Mouse (Mus musculus) hindbrain, embryonic 11.5 days (tissue): ENCODE data around the gene Chst4. TPM values are rescaled to one million over a fixed set of nuclear protein-coding genes. Genes with fewer than 3 reads are reported as not detected.

Experiments
- ATAC-seq: fragments of 200-750 bp; cut with Nextera tagmentation; 2 replicates; pipeline ENCODE4 v1.8.0; 2017; ENCODE audit warnings: mild to moderate bottlenecking, moderate TSS enrichment, moderate library complexity; ENCODE audit not compliant: low FRiP score
- DNase-seq: peaks from one replicate; pipeline ENCODE4 v3.0.0-alpha.2; 2015; ENCODE audit warnings: low spot score
- H3K27ac ChIP-seq: fragments of 300-500 bp; sonication (generic); 2 replicates; pipeline ENCODE4 v1.5.1; 2014; ENCODE audit warnings: mild to moderate bottlenecking, low read depth, low read length
- H3K27me3 ChIP-seq: fragments of 300-500 bp; sonication (generic); 2 replicates; pipeline ENCODE4 v1.6.1; 2014; ENCODE audit warnings: mild to moderate bottlenecking, low read length, moderate library complexity, mixed read lengths; ENCODE audit not compliant: control insufficient read depth, insufficient read depth
- H3K36me3 ChIP-seq: fragments of 300-500 bp; sonication (generic); 2 replicates; pipeline ENCODE4 v1.6.1; 2014; ENCODE audit warnings: mild to moderate bottlenecking, low read length, moderate library complexity, mixed read lengths; ENCODE audit not compliant: control insufficient read depth, insufficient read depth
- H3K4me1 ChIP-seq: fragments of 300-500 bp; sonication (generic); replicated peaks from 2 replicates; pipeline ENCODE4 v1.6.1; 2014; ENCODE audit warnings: low read length, mixed read lengths; ENCODE audit not compliant: control insufficient read depth, insufficient read depth
- H3K4me2 ChIP-seq: fragments of 300-500 bp; sonication (generic); replicated peaks from 2 replicates; pipeline ENCODE4 v1.6.1; 2014; ENCODE audit warnings: mild to moderate bottlenecking, low read depth, low read length
- H3K4me3 ChIP-seq: fragments of 300-500 bp; sonication (generic); 2 replicates; pipeline ENCODE4 v1.5.1; 2014; ENCODE audit warnings: low read depth, low read length
- H3K9ac ChIP-seq: fragments of 300-500 bp; sonication (generic); 2 replicates; pipeline ENCODE4 v1.6.1; 2014; ENCODE audit warnings: low read depth, low read length
- H3K9me3 ChIP-seq: fragments of 300-500 bp; sonication (generic); 2 replicates; pipeline ENCODE4 v1.6.1; 2016; ENCODE audit warnings: low read length; ENCODE audit not compliant: control insufficient read depth
- WGBS: fragments of 180-500 bp; shearing (Covaris S2); extraction: QIAGEN DNeasy Blood & Tissue Kit; methylation state at CpG from one replicate; pipeline ENCODE4 v1.1.7; 2014; 5-methylcytosine and 5-hydroxymethylcytosine counted together
- polyA plus RNA-seq: library from polyadenylated mRNA; unstranded; fragments of >200 nt; fragmentation: Nextera tagmentation; extraction: Ambion mirVana; gene quantifications from 2 replicates; pipeline ENCODE4 v1.2.1, GENCODE M21; 2014

Gene Chst4
- polyA plus RNA-seq, 1 experiment from 2014 or later, result not detected

GRCm38 (mm10) chr8:109979339-109979738, 60.2 kb downstream of the Chst4 start:
- ATAC-seq, result no peak

More at GRCm38 (mm10) chr8:109979339-109979738, 60.2 kb downstream of the Chst4 start:
- H3K27ac ChIP-seq, result no peak overlapping the region
- H3K4me3 ChIP-seq, result no peak overlapping the region
- no peaks in the 10 kb centered on the region for H3K36me3 ChIP-seq
- no peaks in the 10 kb centered on the region for H3K27me3 ChIP-seq
- DNase-seq, result no peak
- H3K9ac ChIP-seq, result no peak overlapping the region
- WGBS, result 76% methylated on average over 6 of the region's 6 CpGs
- H3K9me3 ChIP-seq, result no peaks in the 10 kb centered on the region
- no peak overlapping the region for H3K4me2 ChIP-seq
- H3K4me1 ChIP-seq, result no peaks in the 10 kb centered on the region

Other genes starting within 250 kb of the Chst4 start
- gene Phlpp2, start 171.2 kb downstream of the Chst4 start, polyA plus RNA-seq, result 3.4 and 5.1 TPM in 2 replicates
- 0.52 and 0.82 TPM in 2 replicates for gene Marveld3, start 77.5 kb downstream of the Chst4 start, polyA plus RNA-seq
- gene Tat, start 49.3 kb downstream of the Chst4 start, polyA plus RNA-seq, result not detected in 2 replicates
- 10.1 and 11.4 TPM in 2 replicates for gene Zfp612, start 40.0 kb upstream of the Chst4 start, polyA plus RNA-seq
- not detected in 2 replicates for gene Gm21964, start 61.5 kb upstream of the Chst4 start, polyA plus RNA-seq
- not detected in 2 replicates for gene Gm17720, start 63.0 kb upstream of the Chst4 start, polyA plus RNA-seq
- gene Calb2, start 128.5 kb upstream of the Chst4 start, polyA plus RNA-seq, result 27.5 and 38.2 TPM in 2 replicates
- gene Cmtr2, start 175.9 kb upstream of the Chst4 start, polyA plus RNA-seq, result 10.5 and 12.5 TPM in 2 replicates
- gene Hydin, start 227.2 kb upstream of the Chst4 start, polyA plus RNA-seq, result 0.33 and 0.36 TPM in 2 replicates